Mouse (Mus musculus): Measurements from ENCODE around the gene Nsf. TPM values are rescaled to one million over a fixed set of nuclear protein-coding genes. Genes with fewer than 3 reads are reported as not detected.

The Nsf gene
- polyA plus RNA-seq, 1 experiment: 37.5 TPM

DNA sequence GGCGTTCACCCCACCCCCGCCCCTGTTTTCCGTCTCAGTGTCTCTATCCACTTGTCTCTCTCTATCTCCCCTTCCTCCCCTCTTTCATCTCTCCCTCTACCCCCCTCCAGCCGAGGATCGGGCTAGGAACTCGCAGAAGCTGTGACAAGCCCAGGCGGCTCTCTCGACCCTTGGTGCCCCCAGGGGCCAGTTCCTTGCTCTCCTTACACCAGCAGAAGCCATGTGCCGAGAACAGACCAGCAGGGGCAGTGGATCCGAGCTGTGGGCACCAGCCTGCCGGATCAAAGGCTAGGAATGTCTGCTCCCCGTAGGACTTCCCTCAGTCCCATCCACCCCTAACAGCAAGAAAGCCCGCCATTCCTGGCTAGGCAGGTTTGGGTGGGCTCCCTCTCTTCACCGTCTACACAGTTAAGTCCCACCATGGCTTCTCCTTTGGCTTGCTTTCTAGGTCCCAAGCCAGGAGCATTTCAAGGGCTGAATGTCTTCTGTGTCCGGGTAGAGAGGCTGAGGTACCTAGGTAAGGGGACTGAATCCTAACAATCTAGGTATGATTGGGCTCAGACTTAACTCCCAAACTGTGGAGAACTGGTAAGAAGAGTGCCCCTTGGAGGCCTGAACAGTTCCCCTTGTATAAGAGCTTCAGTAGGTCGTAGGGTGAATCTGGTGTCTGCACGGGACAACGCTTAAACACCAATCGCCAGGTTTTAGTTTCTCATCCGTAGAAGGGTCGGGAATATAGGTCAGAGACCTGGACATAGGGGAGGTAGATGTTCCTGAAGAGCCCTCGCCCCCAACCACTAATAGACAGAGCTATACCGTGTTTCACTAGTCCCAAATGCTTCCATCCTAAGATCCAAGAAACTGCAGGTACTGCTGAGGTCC is 181.1 kb downstream of the Nsf start:
- Histone ChIP-seq H3K27ac (ENCODE audit: insufficient read depth, low read length) (no peak overlapping the region), H3K4me1 (ENCODE audit: control insufficient read depth, insufficient read depth, low read length) (no peaks in the 10 kb centered on the region), H3K4me3 (ENCODE audit: insufficient read depth, low read length) (0 out of 2 replicates have a peak overlapping the region, but pooled peaks have one; percentile 0)
- TF ChIP-seq CTCF (IDR thresholded peaks at IDR 0.05; ENCODE audit: borderline replicate concordance, insufficient read depth, low read length) (no peak), POLR2A (IDR thresholded peaks at IDR 0.05; ENCODE audit: low read depth, low read length) (no peak)

Other genes with a start within 250 kb of the Nsf start
- not detected in 2 replicates for gene Wnt9b, start 204.2 kb downstream of the Nsf start, polyA plus RNA-seq (2011; ENCODE audit: insufficient read length, low read depth, missing spikeins)
- gene Wnt3, start 179.9 kb downstream of the Nsf start, polyA plus RNA-seq (2011; ENCODE audit: insufficient read length, low read depth, missing spikeins): not detected in 2 replicates
- 52.9 and 61.6 TPM in 2 replicates for gene Arf2, start 12.7 kb upstream of the Nsf start, polyA plus RNA-seq (2011; ENCODE audit: insufficient read length, low read depth, missing spikeins)
- gene Crhr1, start 178.8 kb upstream of the Nsf start, polyA plus RNA-seq (2011; ENCODE audit: insufficient read length, low read depth, missing spikeins): not detected in 2 replicates
- not detected in 2 replicates for gene Sppl2c, start 232.3 kb upstream of the Nsf start, polyA plus RNA-seq (2011; ENCODE audit: insufficient read length, low read depth, missing spikeins)

All from embryonic fibroblast, embryonic 13.5 days (primary cell).